8 mouse cellular contexts compared by ENCODE assay signal in genomic region chr8:119604398-119604803, GRCm38 (mm10). TPM values are rescaled to one million over a fixed set of nuclear protein-coding genes. Genes with fewer than 3 reads are reported as not detected.
DNase-seq lines count a peak whose midpoint lies in the region; ATAC-seq lines count a peak whose summit lies in the region.

No protein-coding gene starts in this region.

- no peak overlapping the region for H3K27ac ChIP-seq in lung, embryonic 16.5 days (ENCODE audit: low read length)
- no peak overlapping the region for H3K27ac ChIP-seq in embryonic facial prominence, embryonic 14.5 days (replicated peaks; ENCODE audit: low read depth, low read length)
- no peak overlapping the region for H3K27ac ChIP-seq in limb, embryonic 11.5 days (replicated peaks; ENCODE audit: low read depth, low read length)
- H3K27ac ChIP-seq in neural tube, embryonic 15.5 days (replicated peaks) = peak overlapping the region; percentile 67

- ATAC-seq in lung, embryonic 16.5 days (ENCODE audit: low read depth) = no peak; the same call in 1 of the 2 replicates
- ATAC-seq in embryonic facial prominence, embryonic 14.5 days (ENCODE audit: low read depth) = no peak
- ATAC-seq in limb, embryonic 11.5 days (ENCODE audit: insufficient number of reproducible peaks, low FRiP score, low TSS enrichment, low read depth) = no peak
- ATAC-seq in neural tube, embryonic 15.5 days (ENCODE audit: low FRiP score) = no peak

- H3K4me3 ChIP-seq in lung, embryonic 16.5 days (ENCODE audit: low read length) = peak overlapping the region; percentile 74
- peak overlapping the region; percentile 74 for H3K4me3 ChIP-seq in embryonic facial prominence, embryonic 14.5 days (ENCODE audit: low read depth, low read length)
- peak overlapping the region; percentile 78 for H3K4me3 ChIP-seq in limb, embryonic 11.5 days (ENCODE audit: low read depth, low read length)
- H3K4me3 ChIP-seq in neural tube, embryonic 15.5 days (replicated peaks) = peak overlapping the region; percentile 85

- peak overlapping the region; percentile 81 for H3K4me2 ChIP-seq in lung, embryonic 16.5 days (ENCODE audit: low read depth, low read length)
- H3K4me2 ChIP-seq in embryonic facial prominence, embryonic 14.5 days (ENCODE audit: low read depth, low read length) = peak overlapping the region; percentile 77
- H3K4me2 ChIP-seq in limb, embryonic 11.5 days (ENCODE audit: low read depth, severe bottlenecking) = peak overlapping the region; percentile 89
- peak overlapping the region; percentile 88 for H3K4me2 ChIP-seq in neural tube, embryonic 15.5 days

- H3K9me3 ChIP-seq in lung, embryonic 16.5 days (ENCODE audit: control insufficient read depth, low read length) = peaks cover 3% of the 10 kb centered on the region; the same call in 1 of the 2 replicates
- H3K9me3 ChIP-seq in embryonic facial prominence, embryonic 14.5 days (ENCODE audit: control insufficient read depth, low read length) = peaks cover 4% of the 10 kb centered on the region; the same call in 1 of the 2 replicates
- no peaks in the 10 kb centered on the region; the same call in 1 of the 2 replicates for H3K9me3 ChIP-seq in limb, embryonic 11.5 days (ENCODE audit: control insufficient read depth, low read length)
- no peaks in the 10 kb centered on the region for H3K9me3 ChIP-seq in neural tube, embryonic 15.5 days (replicated peaks)

- H3K9ac ChIP-seq in lung, embryonic 16.5 days (ENCODE audit: low read length) = peak overlapping the region; percentile 85
- H3K9ac ChIP-seq in embryonic facial prominence, embryonic 14.5 days (ENCODE audit: low read depth, low read length) = peak overlapping the region; percentile 83
- H3K9ac ChIP-seq in limb, embryonic 11.5 days (ENCODE audit: low read length) = peak overlapping the region; percentile 83
- H3K9ac ChIP-seq in neural tube, embryonic 15.5 days (replicated peaks) = peak overlapping the region; percentile 74

- H3K36me3 ChIP-seq in lung, embryonic 16.5 days (ENCODE audit: control insufficient read depth, insufficient read depth, low read length) = peaks cover 25% of the 10 kb centered on the region
- H3K36me3 ChIP-seq in embryonic facial prominence, embryonic 14.5 days (ENCODE audit: control insufficient read depth, insufficient read depth, low read length) = peaks cover 33% of the 10 kb centered on the region
- peaks cover 15% of the 10 kb centered on the region for H3K36me3 ChIP-seq in limb, embryonic 11.5 days (ENCODE audit: control insufficient read depth, insufficient read depth, low read length)
- H3K36me3 ChIP-seq in neural tube, embryonic 15.5 days = peaks cover 31% of the 10 kb centered on the region

- H3K4me1 ChIP-seq in lung, embryonic 16.5 days (replicated peaks; ENCODE audit: control insufficient read depth, insufficient read depth, low read length) = peaks cover 6% of the 10 kb centered on the region
- peaks cover 4% of the 10 kb centered on the region; the same call in 1 of the 2 replicates for H3K4me1 ChIP-seq in embryonic facial prominence, embryonic 14.5 days (ENCODE audit: control insufficient read depth, insufficient read depth, low read length)
- peaks cover 7% of the 10 kb centered on the region for H3K4me1 ChIP-seq in limb, embryonic 11.5 days (ENCODE audit: control insufficient read depth, insufficient read depth, low read length)
- peaks cover 17% of the 10 kb centered on the region for H3K4me1 ChIP-seq in neural tube, embryonic 15.5 days

- DNase-seq in lung, postnatal 4 days = no peak
- no peak for DNase-seq in embryonic facial prominence, embryonic 14.5 days (ENCODE audit: low spot score)
- DNase-seq in limb, embryonic 11.5 days (ENCODE audit: low spot score) = no peak
- no peak for DNase-seq in thymus, adult 18-20 months
- DNase-seq in right cerebral cortex, postnatal 25 days = no peak
- no peak for DNase-seq in layer of hippocampus, postnatal 25 days (ENCODE audit: extremely low spot score in 1 of 2, low spot score in 1 of 2)

- 18% methylated on average over 12 of the region's 12 CpGs for WGBS in lung, embryonic 16.5 days
- WGBS in embryonic facial prominence, embryonic 14.5 days = 40% methylated on average over 12 of the region's 12 CpGs
- WGBS in limb, embryonic 11.5 days = 38% methylated on average over 12 of the region's 12 CpGs
- WGBS in neural tube, embryonic 15.5 days = 41% methylated on average over 12 of the region's 12 CpGs

- H3K27me3 ChIP-seq in lung, embryonic 16.5 days (ENCODE audit: control insufficient read depth, insufficient read depth, low read depth, low read length) = no peaks in the 10 kb centered on the region
- no peaks in the 10 kb centered on the region for H3K27me3 ChIP-seq in embryonic facial prominence, embryonic 14.5 days (replicated peaks; ENCODE audit: control insufficient read depth, insufficient read depth, low read length)
- H3K27me3 ChIP-seq in limb, embryonic 11.5 days (ENCODE audit: control insufficient read depth, insufficient read depth, low read length) = no peaks in the 10 kb centered on the region
- no peaks in the 10 kb centered on the region for H3K27me3 ChIP-seq in neural tube, embryonic 15.5 days (replicated peaks)

RNA-seq across cellular contexts. Expression of gene Taf1c, which starts 0.6 kb away (rescaled TPM):
- 10.6 and 10.7 TPM in 2 replicates for polyA plus RNA-seq in lung, embryonic 16.5 days (2015; fragmentation: Nextera tagmentation; extraction: Ambion mirVana)
- polyA plus RNA-seq in embryonic facial prominence, embryonic 14.5 days (2014; fragmentation: Nextera tagmentation; extraction: Ambion mirVana) = 7.9 and 11.3 TPM in 2 replicates
- polyA plus RNA-seq in limb, embryonic 11.5 days (2014; fragmentation: Nextera tagmentation; extraction: Ambion mirVana) = 11.4 and 12.8 TPM in 2 replicates
- polyA plus RNA-seq in neural tube, embryonic 15.5 days (2015; fragmentation: Nextera tagmentation; extraction: Ambion mirVana) = 11.8 and 15.0 TPM in 2 replicates
- total RNA-seq in layer of hippocampus, postnatal 25 days (2021) = 10 to 100 TPM; 10.5 to 11.1 TPM

RNA-seq across cellular contexts. Expression of gene Adad2, which starts 8.1 kb away (rescaled TPM):
- polyA plus RNA-seq in lung, embryonic 16.5 days (2015; fragmentation: Nextera tagmentation; extraction: Ambion mirVana) = not detected in 2 replicates
- 0.14 and 0.17 TPM in 2 replicates for polyA plus RNA-seq in embryonic facial prominence, embryonic 14.5 days (2014; fragmentation: Nextera tagmentation; extraction: Ambion mirVana)
- 0.09 and 0.18 TPM in 2 replicates for polyA plus RNA-seq in limb, embryonic 11.5 days (2014; fragmentation: Nextera tagmentation; extraction: Ambion mirVana)
- polyA plus RNA-seq in neural tube, embryonic 15.5 days (2015; fragmentation: Nextera tagmentation; extraction: Ambion mirVana) = 0.10 and 0.11 TPM in 2 replicates
- total RNA-seq in layer of hippocampus, postnatal 25 days (2021) = under 1 TPM in 1 of 2 experiments, not detected in 1; 0.39 TPM

RNA-seq across cellular contexts. Expression of gene Dnaaf1, which starts 29.4 kb away (rescaled TPM):
- 2.7 and 3.9 TPM in 2 replicates for polyA plus RNA-seq in lung, embryonic 16.5 days (2015; fragmentation: Nextera tagmentation; extraction: Ambion mirVana)
- polyA plus RNA-seq in embryonic facial prominence, embryonic 14.5 days (2014; fragmentation: Nextera tagmentation; extraction: Ambion mirVana) = 0.83 and 2.5 TPM in 2 replicates
- 0.09 TPM in 1 of 2 replicates, not detected in the other for polyA plus RNA-seq in limb, embryonic 11.5 days (2014; fragmentation: Nextera tagmentation; extraction: Ambion mirVana)
- polyA plus RNA-seq in neural tube, embryonic 15.5 days (2015; fragmentation: Nextera tagmentation; extraction: Ambion mirVana) = 0.20 and 0.45 TPM in 2 replicates
- total RNA-seq in layer of hippocampus, postnatal 25 days (2021) = under 1 TPM; 0.12 to 0.22 TPM

RNA-seq across cellular contexts. Expression of gene Hsdl1, which starts 29.4 kb away (rescaled TPM):
- 29.1 and 30.8 TPM in 2 replicates for polyA plus RNA-seq in lung, embryonic 16.5 days (2015; fragmentation: Nextera tagmentation; extraction: Ambion mirVana)
- polyA plus RNA-seq in embryonic facial prominence, embryonic 14.5 days (2014; fragmentation: Nextera tagmentation; extraction: Ambion mirVana) = 34.0 and 37.1 TPM in 2 replicates
- polyA plus RNA-seq in limb, embryonic 11.5 days (2014; fragmentation: Nextera tagmentation; extraction: Ambion mirVana) = 30.1 and 33.9 TPM in 2 replicates
- polyA plus RNA-seq in neural tube, embryonic 15.5 days (2015; fragmentation: Nextera tagmentation; extraction: Ambion mirVana) = 129 and 137 TPM in 2 replicates
- total RNA-seq in layer of hippocampus, postnatal 25 days (2021) = 10 to 100 TPM; 42.8 to 46.7 TPM

RNA-seq across cellular contexts. Expression of gene Kcng4, which starts 31.1 kb away (rescaled TPM):
- polyA plus RNA-seq in lung, embryonic 16.5 days (2015; fragmentation: Nextera tagmentation; extraction: Ambion mirVana) = 0.10 and 0.13 TPM in 2 replicates
- 0.28 and 0.48 TPM in 2 replicates for polyA plus RNA-seq in embryonic facial prominence, embryonic 14.5 days (2014; fragmentation: Nextera tagmentation; extraction: Ambion mirVana)
- not detected in 2 replicates for polyA plus RNA-seq in limb, embryonic 11.5 days (2014; fragmentation: Nextera tagmentation; extraction: Ambion mirVana)
- 0.09 and 0.14 TPM in 2 replicates for polyA plus RNA-seq in neural tube, embryonic 15.5 days (2015; fragmentation: Nextera tagmentation; extraction: Ambion mirVana)
- 1 to 10 TPM; 3.4 to 4.6 TPM for total RNA-seq in layer of hippocampus, postnatal 25 days (2021)
